Mouse (Mus musculus) kidney, embryonic 14.5 days (tissue): Measurements from ENCODE around the gene Ola1. TPM values are rescaled to one million over a fixed set of nuclear protein-coding genes. Genes with fewer than 3 reads are reported as not detected.

ENCODE experiments used
- ATAC-seq: fragments of 200-750 bp; cut with Nextera tagmentation; 2 replicates; pipeline ENCODE4 v1.8.0; 2017; ENCODE audit warnings: moderate number of reproducible peaks, mild to moderate bottlenecking, moderate TSS enrichment, moderate library complexity; ENCODE audit not compliant: low FRiP score, low TSS enrichment
- H3K27ac ChIP-seq: fragments of 300-500 bp; sonication (generic); 2 replicates; pipeline ENCODE4 v1.5.1; 2014; ENCODE audit warnings: low read depth, mild to moderate bottlenecking, low read length, moderate library complexity, mixed read lengths
- H3K27me3 ChIP-seq: fragments of 300-500 bp; sonication (generic); 2 replicates; pipeline ENCODE4 v1.6.1; 2014; ENCODE audit warnings: mild to moderate bottlenecking, low read length; ENCODE audit not compliant: control insufficient read depth, insufficient read depth
- H3K36me3 ChIP-seq: fragments of 300-500 bp; sonication (generic); 2 replicates; pipeline ENCODE4 v1.6.1; 2014; ENCODE audit warnings: low read length, mixed read lengths; ENCODE audit not compliant: control insufficient read depth, insufficient read depth
- H3K4me1 ChIP-seq: fragments of 300-500 bp; sonication (generic); 2 replicates; pipeline ENCODE4 v1.6.1; 2014; ENCODE audit warnings: low read length, mixed read lengths; ENCODE audit not compliant: control insufficient read depth, insufficient read depth
- H3K4me2 ChIP-seq: fragments of 300-500 bp; sonication (generic); replicated peaks from 2 replicates; pipeline ENCODE4 v1.6.1; 2014; ENCODE audit warnings: low read depth, mild to moderate bottlenecking, low read length
- H3K4me3 ChIP-seq: fragments of 300-500 bp; sonication (generic); 2 replicates; pipeline ENCODE4 v1.5.1; 2014; ENCODE audit warnings: mild to moderate bottlenecking, low read length
- H3K9ac ChIP-seq: fragments of 300-500 bp; sonication (generic); 2 replicates; pipeline ENCODE4 v1.6.1; 2014; ENCODE audit warnings: low read depth, mild to moderate bottlenecking, low read length, moderate library complexity
- H3K9me3 ChIP-seq: fragments of 300-500 bp; sonication (generic); 2 replicates; pipeline ENCODE4 v1.6.1; 2016; ENCODE audit warnings: low read length; ENCODE audit not compliant: control insufficient read depth
- WGBS: fragments of 180-500 bp; shearing (Covaris S2); extraction: QIAGEN DNeasy Blood & Tissue Kit; methylation state at CpG from one replicate; pipeline ENCODE4 v1.1.7; 2014; 5-methylcytosine and 5-hydroxymethylcytosine counted together
- polyA plus RNA-seq: library from polyadenylated mRNA; unstranded; fragments of >200 nt; fragmentation: Nextera tagmentation; extraction: Ambion mirVana; gene quantifications from 2 replicates; pipeline ENCODE4 v1.2.1, GENCODE M21; 2014

Gene Ola1
- polyA plus RNA-seq, 1 experiment from 2014 or later, result 96.6 TPM

DNA sequence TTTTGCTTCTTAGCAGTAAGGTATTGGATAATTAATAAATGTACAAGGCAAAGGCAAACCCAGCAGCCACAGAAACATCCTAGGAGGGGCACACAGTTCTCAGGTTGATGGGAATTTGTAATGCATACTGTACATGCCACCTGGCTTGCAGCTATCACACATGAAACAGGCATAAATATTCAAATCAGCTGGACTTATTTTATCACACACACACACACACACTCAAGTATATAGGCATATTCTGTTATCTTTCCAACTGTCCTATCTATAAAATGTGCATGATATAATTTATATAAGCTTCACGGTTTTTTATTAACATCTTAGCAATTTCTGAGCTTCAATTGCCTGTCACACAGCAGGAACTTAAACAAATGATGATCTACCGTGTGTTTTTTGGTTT lies 85.8 kb downstream of the Ola1 start:
- H3K4me1 ChIP-seq, result no peaks in the 10 kb centered on the region
- ATAC-seq, result no peak
- no peak overlapping the region for H3K4me2 ChIP-seq
- H3K4me3 ChIP-seq, result no peak overlapping the region
- 86% methylated on average over 2 of the region's 2 CpGs for WGBS
- H3K9me3 ChIP-seq, result no peaks in the 10 kb centered on the region
- no peak overlapping the region for H3K27ac ChIP-seq
- H3K9ac ChIP-seq, result no peak overlapping the region
- H3K27me3 ChIP-seq, result no peaks in the 10 kb centered on the region
- no peaks in the 10 kb centered on the region for H3K36me3 ChIP-seq

DNA sequence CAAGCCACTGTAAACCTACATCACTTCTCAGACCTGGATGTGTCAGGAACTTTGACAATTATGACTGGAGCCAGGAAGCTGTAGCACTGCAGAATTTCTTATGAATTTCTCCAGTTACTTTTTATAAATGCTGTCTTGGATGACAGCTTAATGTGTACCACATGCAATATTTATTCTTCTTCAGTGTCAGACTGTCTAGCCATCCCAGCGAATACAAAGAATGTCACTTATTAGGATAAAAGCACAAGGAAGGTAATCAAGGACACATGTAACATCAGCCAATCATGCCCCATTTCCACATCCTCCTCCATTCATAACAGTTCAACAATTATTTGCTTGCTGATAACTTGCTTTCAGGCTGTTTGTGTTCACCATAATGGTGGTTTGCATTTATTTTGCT lies 91.0 kb downstream of the Ola1 start:
- Histone ChIP-seq H3K27me3 (no peaks in the 10 kb centered on the region), H3K9me3 (no peaks in the 10 kb centered on the region), H3K9ac (no peak overlapping the region), H3K36me3 (no peaks in the 10 kb centered on the region), H3K4me2 (no peak overlapping the region), H3K4me3 (no peak overlapping the region), H3K27ac (no peak overlapping the region), H3K4me1 (no peaks in the 10 kb centered on the region)
- ATAC-seq, result no peak
- WGBS, result 75% methylated on average over 1 of the region's 1 CpGs

DNA sequence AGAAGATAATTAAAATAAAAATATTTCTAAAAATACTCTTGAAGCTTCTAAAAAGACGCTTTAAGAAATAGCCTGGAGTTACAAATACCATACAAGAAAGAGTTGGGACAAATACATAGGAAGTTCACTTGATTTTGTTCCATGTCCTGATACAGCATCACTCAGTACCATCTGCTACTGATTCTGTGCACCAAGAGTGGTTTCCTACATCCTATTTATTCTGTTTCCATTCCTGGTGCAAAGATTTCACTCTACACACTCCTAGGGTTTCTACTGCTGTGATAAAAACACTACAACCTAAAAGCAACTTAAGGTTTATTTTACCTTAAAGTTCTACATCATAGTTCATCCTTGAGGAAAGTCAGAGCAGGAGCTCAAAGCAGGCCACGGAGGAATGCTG lies 99.9 kb downstream of the Ola1 start:
- Histone ChIP-seq H3K9ac (no peak overlapping the region), H3K27me3 (no peaks in the 10 kb centered on the region), H3K4me3 (no peak overlapping the region), H3K9me3 (no peaks in the 10 kb centered on the region), H3K4me2 (no peak overlapping the region), H3K36me3 (no peaks in the 10 kb centered on the region), H3K27ac (no peak overlapping the region), H3K4me1 (no peaks in the 10 kb centered on the region)
- no peak for ATAC-seq
- 93% methylated on average over 2 of the region's 2 CpGs for WGBS

DNA sequence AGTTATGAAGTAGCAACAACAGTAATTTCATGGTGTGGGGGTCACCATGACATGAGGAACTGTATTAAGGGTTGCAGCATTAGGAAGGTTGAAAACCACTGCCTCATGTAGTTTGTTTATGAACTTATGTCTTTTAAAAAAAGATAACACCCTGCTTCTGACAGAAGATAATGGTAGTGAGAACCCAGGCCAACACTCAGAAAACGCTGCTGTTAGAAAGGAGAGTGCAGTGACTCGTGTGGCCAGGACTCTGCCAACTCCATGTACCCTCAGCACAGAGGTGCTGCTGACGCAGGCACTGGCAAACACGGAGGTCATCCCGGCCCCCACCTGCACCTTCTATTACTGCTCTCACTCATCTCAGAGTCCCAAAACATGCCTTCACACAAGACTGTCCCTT lies 111.6 kb downstream of the Ola1 start:
- Histone ChIP-seq H3K36me3 (no peaks in the 10 kb centered on the region), H3K4me2 (no peak overlapping the region), H3K9me3 (no peaks in the 10 kb centered on the region), H3K27me3 (no peaks in the 10 kb centered on the region), H3K4me1 (no peaks in the 10 kb centered on the region), H3K9ac (no peak overlapping the region), H3K27ac (no peak overlapping the region), H3K4me3 (no peak overlapping the region)
- 86% methylated on average over 5 of the region's 5 CpGs for WGBS
- no peak for ATAC-seq

DNA sequence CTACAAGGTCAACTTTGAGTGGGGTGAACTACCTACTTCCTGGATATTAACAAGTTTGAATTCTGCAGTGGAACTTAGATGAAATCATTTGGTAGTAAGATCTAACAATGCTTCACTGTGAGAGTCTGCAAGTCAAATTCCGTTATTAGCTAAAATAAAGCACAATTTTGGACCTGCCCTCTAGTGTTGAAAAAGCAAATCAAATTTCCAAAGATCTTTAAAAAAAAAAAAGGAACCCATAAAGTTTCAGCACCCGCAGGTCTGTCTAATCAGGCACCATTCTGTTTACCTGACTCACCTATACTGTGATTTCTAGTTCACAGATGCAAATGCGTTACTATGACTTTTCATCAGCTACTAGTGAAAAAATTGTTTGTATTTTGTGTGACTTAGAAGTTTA lies 122.2 kb downstream of the Ola1 start:
- ATAC-seq, result no peak
- Histone ChIP-seq H3K4me3 (no peak overlapping the region), H3K27ac (no peak overlapping the region), H3K27me3 (no peaks in the 10 kb centered on the region), H3K4me2 (no peak overlapping the region), H3K36me3 (no peaks in the 10 kb centered on the region), H3K4me1 (no peaks in the 10 kb centered on the region), H3K9me3 (no peaks in the 10 kb centered on the region), H3K9ac (no peak overlapping the region)
- 78% methylated on average over 3 of the region's 3 CpGs for WGBS

DNA sequence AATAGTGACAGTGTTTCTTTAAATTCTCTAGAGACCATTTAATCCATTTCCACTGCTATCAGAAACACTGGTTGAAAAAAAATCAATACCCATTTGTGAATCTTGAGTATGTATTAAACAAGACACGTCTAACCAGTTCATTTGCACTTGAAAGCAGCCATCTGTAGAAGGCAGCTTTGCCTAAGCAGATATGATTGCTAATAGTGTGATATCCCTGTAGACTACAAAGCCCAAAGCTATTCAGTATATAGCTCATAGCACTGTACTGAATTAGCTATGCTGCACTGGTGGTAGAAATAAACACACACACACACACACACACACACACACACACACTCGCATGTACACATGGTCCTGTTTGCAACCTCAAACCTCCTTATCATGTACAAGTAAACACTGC lies 123.4 kb downstream of the Ola1 start:
- no peak overlapping the region for H3K4me2 ChIP-seq
- no peak overlapping the region for H3K27ac ChIP-seq
- H3K9me3 ChIP-seq, result no peaks in the 10 kb centered on the region
- H3K27me3 ChIP-seq, result no peaks in the 10 kb centered on the region
- no peaks in the 10 kb centered on the region for H3K36me3 ChIP-seq
- no peaks in the 10 kb centered on the region for H3K4me1 ChIP-seq
- H3K4me3 ChIP-seq, result no peak overlapping the region
- no peak overlapping the region for H3K9ac ChIP-seq
- ATAC-seq, result no peak
- 88% methylated on average over 2 of the region's 2 CpGs for WGBS

DNA sequence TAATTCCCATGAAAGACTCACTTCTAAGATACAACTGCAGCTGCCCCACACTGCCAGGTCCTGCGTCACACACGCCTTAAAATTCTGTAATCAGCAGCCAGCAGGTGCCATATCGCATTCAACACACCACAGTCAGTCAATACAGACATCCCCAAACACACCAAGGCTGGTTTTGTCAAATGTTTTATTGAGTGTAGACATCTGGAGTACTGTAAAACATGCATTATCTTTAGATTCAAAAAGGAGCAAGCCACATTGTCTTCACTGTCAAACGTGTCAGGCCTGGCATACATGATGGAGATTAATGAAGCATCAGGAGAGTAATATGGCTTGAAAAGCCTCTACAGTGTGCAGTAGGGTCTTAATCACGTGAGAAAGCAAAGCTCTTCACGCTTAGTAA lies 125.7 kb downstream of the Ola1 start:
- H3K9ac ChIP-seq, result no peak overlapping the region
- 0 out of 2 replicates have a peak, but pooled peaks cover 5% of the 10 kb centered on the region for H3K4me1 ChIP-seq
- 84% methylated on average over 6 of the region's 6 CpGs for WGBS
- no peak overlapping the region for H3K4me3 ChIP-seq
- H3K36me3 ChIP-seq, result no peaks in the 10 kb centered on the region
- no peaks in the 10 kb centered on the region for H3K27me3 ChIP-seq
- no peak for ATAC-seq
- H3K27ac ChIP-seq, result no peak overlapping the region
- no peaks in the 10 kb centered on the region for H3K9me3 ChIP-seq
- H3K4me2 ChIP-seq, result no peak overlapping the region

DNA sequence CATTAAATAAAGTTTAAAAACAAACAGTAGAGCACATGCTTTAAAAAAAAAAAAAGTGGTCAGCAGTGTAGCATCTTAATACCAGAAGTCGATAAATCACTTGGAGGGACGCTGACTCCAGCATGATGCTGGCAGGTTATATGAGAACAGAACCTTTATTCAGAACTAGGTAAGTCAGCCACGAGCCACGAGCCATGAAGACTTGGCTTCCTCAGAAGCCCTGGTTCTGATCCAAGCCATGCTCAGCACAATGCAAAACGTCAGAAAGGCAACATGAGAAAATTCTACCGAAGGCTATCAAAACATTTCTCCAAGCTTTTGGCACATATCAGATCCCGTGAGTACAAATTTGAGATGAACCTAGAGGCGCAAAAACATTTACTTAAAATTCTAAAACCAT lies 127.4 kb downstream of the Ola1 start:
- H3K4me2 ChIP-seq, result no peak overlapping the region
- 0 out of 2 replicates have a peak, but pooled peaks cover 5% of the 10 kb centered on the region for H3K4me1 ChIP-seq
- H3K27me3 ChIP-seq, result no peaks in the 10 kb centered on the region
- H3K27ac ChIP-seq, result no peak overlapping the region
- H3K9me3 ChIP-seq, result no peaks in the 10 kb centered on the region
- H3K9ac ChIP-seq, result no peak overlapping the region
- 89% methylated on average over 8 of the region's 8 CpGs for WGBS
- no peak overlapping the region for H3K4me3 ChIP-seq
- ATAC-seq, result no peak
- H3K36me3 ChIP-seq, result no peaks in the 10 kb centered on the region

DNA sequence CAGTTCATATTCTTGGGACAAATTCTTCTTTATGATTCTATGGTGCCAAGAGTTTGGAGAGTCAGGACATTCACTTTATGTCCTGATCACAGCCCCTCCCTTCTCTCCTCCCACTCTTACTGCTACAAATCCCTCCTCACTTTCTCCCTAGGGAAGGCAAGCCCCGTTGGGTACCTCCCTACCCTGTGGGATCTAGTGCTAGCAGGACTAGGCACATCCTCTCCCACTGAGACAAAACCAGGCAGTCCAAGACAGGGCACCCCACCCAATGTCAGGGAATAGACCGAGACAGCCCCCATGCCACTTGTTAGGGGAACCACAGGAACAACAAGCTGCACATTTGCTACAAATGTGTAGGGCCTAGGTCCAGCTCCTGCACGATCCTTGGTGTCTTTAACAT lies 131.1 kb downstream of the Ola1 start:
- 0 out of 2 replicates have a peak, but pooled peaks cover 5% of the 10 kb centered on the region for H3K4me1 ChIP-seq
- H3K27ac ChIP-seq, result no peak overlapping the region
- no peaks in the 10 kb centered on the region for H3K27me3 ChIP-seq
- no peak overlapping the region for H3K4me3 ChIP-seq
- H3K4me2 ChIP-seq, result no peak overlapping the region
- H3K9ac ChIP-seq, result no peak overlapping the region
- H3K36me3 ChIP-seq, result no peaks in the 10 kb centered on the region
- ATAC-seq, result no peak
- WGBS, result 60% methylated on average over 3 of the region's 3 CpGs
- H3K9me3 ChIP-seq, result no peaks in the 10 kb centered on the region
